Mouse (Mus musculus): ENCODE measurements at regions not wholly inside any gene's neighbourhood (a gene's known extent, or its start where the extent isn't known, plus 50 kb on each side); places are given as distances from the start of the nearest gene placed in this dataset.
"Not testable (repeated sequence)": the region's sequence is repeated elsewhere in the genome, so short reads cannot be mapped to it uniquely, and the experiment has no call there.

DNA sequence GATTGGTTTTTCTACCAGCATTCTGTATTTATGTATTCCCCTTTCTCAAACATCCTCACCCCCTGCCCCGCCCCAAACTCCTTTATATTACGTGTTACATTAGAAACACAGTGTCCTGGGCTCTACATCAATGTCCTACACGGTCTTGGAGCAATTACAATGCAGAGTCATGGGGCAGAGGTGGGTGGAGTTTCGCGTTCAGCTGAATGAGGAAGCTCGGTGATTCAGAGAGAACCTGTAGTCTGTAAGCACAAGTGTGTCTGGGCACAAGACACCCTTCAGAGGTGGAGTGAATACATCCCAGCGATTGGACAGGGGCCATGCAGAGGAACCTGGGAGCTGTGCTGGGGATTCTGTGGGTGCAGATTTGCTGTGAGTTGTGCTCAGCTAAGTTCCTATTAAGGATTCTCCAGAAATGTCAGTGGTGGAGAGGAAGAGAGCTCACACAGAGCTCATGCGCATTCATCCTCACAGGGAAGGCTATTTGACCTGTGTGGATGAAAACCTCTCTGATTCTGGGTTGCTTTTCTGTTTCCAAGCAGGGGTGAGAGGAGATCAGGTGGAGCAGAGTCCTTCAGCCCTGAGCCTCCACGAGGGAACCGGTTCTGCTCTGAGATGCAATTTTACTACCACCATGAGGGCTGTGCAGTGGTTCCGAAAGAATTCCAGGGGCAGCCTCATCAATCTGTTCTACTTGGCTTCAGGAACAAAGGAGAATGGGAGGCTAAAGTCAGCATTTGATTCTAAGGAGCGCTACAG, 495.2 kb upstream of the Olfr1507 start:
- DNase-seq: not testable (repeated sequence)

DNA sequence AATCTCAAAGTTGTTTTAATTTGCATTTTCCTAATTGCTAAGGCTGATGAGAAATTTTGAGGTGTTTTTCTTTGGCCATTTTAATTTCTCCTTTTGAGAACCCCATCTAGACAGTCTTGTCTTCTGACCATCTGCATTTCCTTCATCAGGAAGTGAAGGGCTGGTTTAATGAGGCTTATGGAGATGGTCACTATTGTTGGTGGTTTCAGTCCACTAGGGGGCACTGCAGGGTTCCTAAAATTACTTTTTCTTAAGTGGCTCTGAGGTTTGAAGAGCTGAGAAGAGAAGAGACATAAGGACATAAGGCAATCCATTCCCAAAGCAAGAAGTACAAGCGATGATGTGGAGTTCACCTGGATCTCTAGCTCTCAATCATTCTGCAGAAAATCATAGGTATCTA, 494.4 kb upstream of the Olfr1507 start:
- DNase-seq: not testable (repeated sequence)

GRCm38 (mm10) chr14:52988563-52988962, 493.0 kb upstream of the Olfr1507 start:
- DNase-seq: not testable (repeated sequence)

- DNase-seq: not testable (repeated sequence)
Measured at GRCm38 (mm10) chr14:52972207-52973003, 476.9 kb upstream of the Olfr1507 start.

- DNase-seq: not testable (repeated sequence)
Measured at GRCm38 (mm10) chr14:52962110-52962509, 466.6 kb upstream of the Olfr1507 start.

- not testable (repeated sequence) for DNase-seq
Measured at GRCm38 (mm10) chr14:52956515-52956914, 461.0 kb upstream of the Olfr1507 start.

- DNase-seq: not testable (repeated sequence)
Measured at GRCm38 (mm10) chr14:52944925-52945324, 449.4 kb upstream of the Olfr1507 start.

DNA sequence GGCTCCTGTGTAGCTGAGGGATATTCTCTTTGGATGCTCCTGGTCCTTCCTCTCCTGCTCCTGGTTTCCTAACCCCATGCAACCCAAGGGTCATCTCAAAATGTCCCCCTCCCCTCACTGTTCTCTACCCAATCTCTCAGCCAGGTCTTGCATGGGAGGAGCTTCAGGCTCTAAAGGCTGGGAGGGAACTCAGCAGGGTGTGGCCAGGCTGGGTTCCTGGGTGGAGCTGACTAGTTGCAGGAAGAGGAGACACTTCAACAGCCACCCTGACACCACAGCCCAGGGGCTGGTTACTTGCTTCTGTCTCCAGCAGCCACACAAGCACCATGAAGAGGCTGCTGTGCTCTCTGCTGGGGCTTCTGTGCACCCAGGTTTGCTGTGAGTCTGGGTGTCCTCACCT, 446.9 kb upstream of the Olfr1507 start:
- not testable (repeated sequence) for DNase-seq

GRCm38 (mm10) chr14:52941747-52942146, 446.2 kb upstream of the Olfr1507 start:
- DNase-seq: not testable (repeated sequence)

DNA sequence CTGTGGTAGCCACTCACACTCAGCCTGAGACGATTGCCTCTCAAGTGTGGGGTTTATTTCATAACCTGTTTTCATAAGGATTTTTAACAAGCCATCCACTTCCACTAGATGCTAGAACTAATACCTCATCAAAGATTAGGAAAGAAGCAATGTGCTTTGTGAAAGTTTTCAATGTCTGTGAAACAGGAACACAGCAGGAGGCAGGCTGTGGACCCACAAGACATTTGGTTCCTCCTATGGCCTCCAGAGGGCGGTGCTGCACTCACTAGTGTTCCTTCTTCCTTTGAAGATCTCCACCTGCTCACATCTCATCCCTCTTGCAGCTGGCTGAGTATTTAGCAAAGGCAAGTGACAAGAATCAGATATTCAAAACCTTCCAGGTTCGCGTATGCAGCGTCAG, 424.6 kb upstream of the Olfr1507 start:
- DNase-seq: not testable (repeated sequence)

DNA sequence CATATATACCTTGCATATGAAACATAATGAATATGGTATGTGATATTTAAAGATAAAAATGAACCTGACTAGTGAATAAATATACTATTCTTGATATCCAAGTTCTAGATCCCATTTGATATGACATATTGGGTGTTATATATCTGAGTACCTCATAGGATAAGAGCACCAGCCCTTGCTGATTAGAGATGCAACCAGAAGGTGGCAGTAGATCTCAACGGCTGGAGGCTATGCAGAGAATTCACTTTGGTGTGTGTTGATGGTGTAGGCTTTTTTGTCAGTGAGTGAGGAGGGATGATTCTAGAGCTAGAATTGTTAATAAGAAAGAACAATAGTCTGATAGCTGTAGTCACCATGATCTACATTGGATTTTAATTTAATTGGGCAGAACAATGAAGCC, 418.3 kb upstream of the Olfr1507 start:
- DNase-seq: not testable (repeated sequence)

DNA sequence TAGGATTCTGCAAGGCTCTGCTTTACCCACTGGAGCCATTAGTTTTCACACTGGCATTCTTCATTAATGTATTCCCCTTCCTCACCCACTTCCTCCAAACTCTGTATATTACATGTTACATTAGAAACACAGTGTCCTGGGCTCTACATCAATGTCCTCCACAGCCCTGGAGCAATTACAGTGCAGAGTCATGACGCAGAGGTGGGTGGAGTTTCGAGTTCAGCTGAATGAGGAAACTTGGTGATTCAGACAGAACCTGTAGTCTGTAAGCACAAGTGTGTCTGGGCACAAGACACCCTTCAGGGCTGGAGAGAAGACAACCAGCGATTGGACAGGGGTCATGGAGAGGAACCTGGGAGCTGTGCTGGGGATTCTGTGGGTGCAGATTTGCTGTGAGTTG, 404.1 kb upstream of the Olfr1507 start:
- not testable (repeated sequence) for DNase-seq

DNA sequence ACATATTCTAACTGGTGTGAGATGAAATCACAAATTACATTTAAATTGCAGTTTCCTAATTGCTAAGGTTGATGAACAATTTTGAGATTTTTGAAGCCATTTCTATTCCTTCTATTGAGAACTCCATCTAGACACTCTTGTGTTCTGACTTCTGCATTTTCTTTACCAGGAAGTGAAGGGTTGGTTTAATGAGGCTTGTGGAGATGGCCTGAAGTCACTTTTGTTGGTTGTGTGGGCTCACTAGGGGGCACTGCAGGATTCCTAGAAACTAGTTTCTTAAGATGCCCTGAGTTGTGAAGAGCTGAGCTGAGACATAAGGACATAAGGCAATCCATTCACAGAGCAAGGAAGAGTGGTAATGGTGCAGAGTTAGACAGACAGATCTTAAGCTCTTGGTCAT, 402.8 kb upstream of the Olfr1507 start:
- not testable (repeated sequence) for DNase-seq

DNA sequence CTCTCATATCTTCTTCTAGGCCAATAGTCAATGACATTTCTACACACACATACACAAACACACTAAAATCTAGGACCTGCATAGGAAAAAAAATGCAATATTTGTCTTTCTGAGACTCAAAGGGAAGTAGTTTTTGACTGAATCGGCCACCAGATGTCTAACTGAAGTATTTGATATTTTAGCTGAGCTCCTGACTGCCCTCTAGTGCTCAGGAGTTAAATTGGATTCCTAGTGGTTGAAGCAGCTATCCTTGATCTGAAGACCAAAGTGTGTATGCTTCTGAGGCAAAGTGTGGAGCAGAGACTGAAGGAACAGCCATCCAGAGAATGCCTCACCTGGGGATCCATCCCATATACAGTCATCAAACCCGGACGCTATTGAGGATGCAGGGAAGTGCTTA, 384.4 kb upstream of the Olfr1507 start:
- not testable (repeated sequence) for DNase-seq

- DNase-seq: not testable (repeated sequence)
Measured at GRCm38 (mm10) chr14:52863841-52864240, 368.3 kb upstream of the Olfr1507 start.

GRCm38 (mm10) chr14:52863107-52863506, 367.6 kb upstream of the Olfr1507 start:
- not testable (repeated sequence) for DNase-seq

GRCm38 (mm10) chr14:52862491-52862890, 366.9 kb upstream of the Olfr1507 start:
- DNase-seq: not testable (repeated sequence)

- DNase-seq: not testable (repeated sequence)
Measured at GRCm38 (mm10) chr14:52855339-52855738, 359.8 kb upstream of the Olfr1507 start.

DNA sequence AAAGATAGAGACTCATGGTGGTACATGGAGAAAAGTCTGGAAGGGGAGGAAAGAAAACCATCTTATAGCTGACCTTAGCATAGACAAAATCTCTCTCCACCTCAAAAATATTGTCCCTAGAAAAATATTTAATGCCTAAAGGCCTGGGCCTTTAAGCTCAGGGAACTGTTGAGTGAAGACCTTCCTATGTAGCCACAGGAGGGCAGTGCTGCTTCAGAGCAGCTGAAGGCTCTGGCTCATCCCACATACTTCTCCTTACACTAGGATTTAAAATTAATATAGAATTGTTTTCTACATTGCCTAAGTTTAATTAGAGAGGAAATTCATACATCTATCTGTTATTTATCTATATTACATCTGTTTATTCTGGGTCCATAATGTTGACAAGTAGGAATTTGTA, 358.0 kb upstream of the Olfr1507 start:
- DNase-seq: not testable (repeated sequence)

DNA sequence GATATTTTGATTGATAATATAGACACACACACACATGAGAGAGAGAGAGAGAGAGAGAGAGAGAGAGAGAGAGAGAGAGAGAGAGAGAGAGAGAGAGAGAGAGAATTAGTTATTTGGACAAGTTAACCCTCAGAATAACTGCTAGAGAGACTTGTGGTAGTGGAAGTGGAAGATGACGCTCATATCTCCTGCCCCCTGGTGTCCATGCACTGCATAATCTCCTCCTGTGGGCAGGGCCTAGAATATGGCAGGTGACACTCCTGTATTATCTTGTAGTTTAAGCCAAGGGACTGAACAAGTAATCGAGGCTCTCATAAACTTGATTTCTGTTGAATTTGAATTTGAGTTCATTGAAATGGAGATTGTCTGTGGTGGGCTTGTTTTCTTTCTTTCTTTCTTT, 352.4 kb upstream of the Olfr1507 start:
- not testable (repeated sequence) for DNase-seq

DNA sequence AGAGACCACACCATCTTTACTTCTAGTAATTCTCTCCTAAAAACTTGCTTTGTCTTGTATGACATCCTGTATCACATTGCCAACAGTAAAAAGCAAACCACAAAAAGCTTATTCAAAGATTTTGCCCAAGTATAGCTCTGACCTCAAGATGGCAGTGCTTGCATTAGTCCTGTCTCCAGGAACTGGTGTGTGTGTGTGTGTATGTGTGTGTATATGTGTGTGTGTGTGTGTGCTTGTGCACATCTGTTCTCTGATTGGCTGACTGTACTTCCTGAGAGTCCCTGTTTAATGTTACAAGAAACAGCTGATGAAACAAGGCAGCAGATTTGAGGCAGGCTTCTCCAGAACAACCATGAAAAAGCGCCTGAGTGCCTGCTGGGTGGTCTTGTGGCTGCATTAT, 328.5 kb upstream of the Olfr1507 start:
- not testable (repeated sequence) for DNase-seq

- not testable (repeated sequence) for DNase-seq
Measured at GRCm38 (mm10) chr14:52821617-52822016, 326.1 kb upstream of the Olfr1507 start.

DNA sequence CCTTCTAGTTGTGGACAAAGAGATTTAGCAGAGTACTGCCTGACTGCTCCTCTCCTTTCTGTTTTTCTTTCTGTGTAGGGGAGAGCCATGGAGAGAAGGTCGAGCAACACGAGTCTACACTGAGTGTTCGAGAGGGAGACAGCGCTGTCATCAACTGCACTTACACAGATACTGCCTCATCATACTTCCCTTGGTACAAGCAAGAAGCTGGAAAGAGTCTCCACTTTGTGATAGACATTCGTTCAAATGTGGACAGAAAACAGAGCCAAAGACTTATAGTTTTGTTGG, 315.5 kb upstream of the Olfr1507 start:
- DNase-seq: not testable (repeated sequence)

All from gastrocnemius, postnatal 10 days (tissue).